Mouse (Mus musculus) cerebellum, adult 11 months (tissue): Measurements from ENCODE around the gene Hnf4a.

ENCODE experiments used
- DNase-seq: peaks from one replicate; pipeline ENCODE4 v3.0.0; 2022

Gene Hnf4a

GRCm38 (mm10) chr2:163554425-163554982, 47.9 kb downstream of the Hnf4a start:
- DNase-seq: no peak

DNA sequence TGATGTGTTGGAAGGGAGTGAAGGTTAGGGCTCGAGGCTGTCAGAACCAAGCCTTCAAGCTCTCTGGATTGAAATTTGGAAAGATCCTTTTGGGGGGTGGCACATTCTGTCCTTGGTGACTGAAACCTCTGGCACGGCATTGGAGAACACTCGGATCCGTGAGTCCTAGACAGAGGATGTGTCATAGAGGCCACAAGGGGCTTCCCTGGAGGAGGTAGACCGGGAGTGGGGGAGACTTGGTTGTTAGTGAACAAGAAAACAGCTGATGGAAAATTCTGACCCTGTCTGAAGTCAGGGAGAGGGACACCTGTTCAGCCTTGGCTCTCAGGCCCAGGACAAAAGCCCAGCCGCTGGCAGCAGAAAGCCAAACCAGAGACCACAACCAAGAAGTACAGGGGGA, 48.4 kb downstream of the Hnf4a start:
- no peak for DNase-seq

GRCm38 (mm10) chr2:163555417-163555816, 48.8 kb downstream of the Hnf4a start:
- DNase-seq: no peak

- DNase-seq: no peak
These were observed 51.9 kb downstream of the Hnf4a start for GRCm38 (mm10) chr2:163558548-163558947.

- no peak for DNase-seq
These were observed 52.6 kb downstream of the Hnf4a start for GRCm38 (mm10) chr2:163559236-163559635.

DNA sequence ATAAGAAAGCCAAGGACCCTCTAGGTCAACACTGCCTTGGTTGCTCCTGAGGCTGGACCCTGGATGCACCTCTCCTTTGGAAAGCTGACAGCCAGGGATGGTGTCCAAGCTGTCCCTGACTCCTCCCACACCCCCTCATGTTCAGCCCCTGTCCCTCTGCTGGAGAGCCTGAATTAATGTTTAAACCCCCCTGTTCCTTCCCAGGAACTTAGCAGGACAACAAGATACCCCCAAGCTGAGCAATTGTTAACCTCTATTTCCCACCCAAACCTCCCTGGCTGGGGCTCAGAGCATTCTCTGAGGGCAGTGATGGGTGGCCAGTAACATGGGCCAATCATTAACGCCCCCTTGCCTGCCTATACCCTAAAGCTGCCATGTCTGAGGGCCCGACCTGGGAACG, 53.6 kb downstream of the Hnf4a start:
- no peak for DNase-seq

- no peak for DNase-seq
These were observed 54.8 kb downstream of the Hnf4a start for GRCm38 (mm10) chr2:163561258-163561948.

- DNase-seq: no peak
These were observed 58.0 kb downstream of the Hnf4a start for GRCm38 (mm10) chr2:163564646-163565045.

DNA sequence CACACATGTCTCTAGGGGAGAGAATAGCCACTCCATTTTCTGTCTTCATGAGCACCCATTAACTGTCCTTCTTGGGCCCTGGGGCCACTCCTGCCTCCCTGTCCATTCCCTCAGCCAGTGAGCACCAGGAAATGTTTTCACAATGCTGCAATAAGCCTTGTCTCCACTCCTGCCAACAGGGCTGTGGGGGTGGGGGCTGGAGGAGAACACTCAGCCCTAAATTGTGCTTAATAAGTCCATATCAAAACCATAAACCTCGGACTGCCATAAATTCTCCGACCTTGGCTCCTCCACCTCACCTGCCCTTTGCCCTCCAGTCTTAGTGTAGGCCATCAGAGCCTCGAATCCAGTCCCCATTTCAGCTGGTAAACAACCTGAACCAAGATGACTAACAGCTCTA, 67.7 kb downstream of the Hnf4a start:
- no peak for DNase-seq

- DNase-seq: no peak
These were observed 68.6 kb downstream of the Hnf4a start for GRCm38 (mm10) chr2:163575248-163575647.

DNA sequence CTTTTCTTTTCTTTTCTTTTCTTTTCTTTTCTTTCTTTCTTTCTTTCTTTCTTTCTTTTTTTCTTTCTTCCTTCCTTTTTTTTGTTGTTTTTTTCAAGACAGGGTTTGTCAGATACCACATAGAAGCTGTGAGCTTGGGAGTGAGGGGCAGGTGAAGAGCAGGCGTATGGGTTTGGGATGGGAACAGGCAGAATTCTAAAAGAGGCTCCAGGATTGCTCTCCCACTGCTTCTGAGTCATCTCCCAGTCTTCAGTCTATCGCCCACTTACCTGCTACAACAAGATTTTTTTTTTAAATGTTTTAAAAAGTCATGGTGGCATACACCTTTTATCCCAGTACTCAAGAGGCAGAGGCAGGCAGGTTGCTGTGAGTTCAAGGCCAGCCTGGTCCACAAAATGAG, 71.4 kb downstream of the Hnf4a start:
- no peak for DNase-seq

GRCm38 (mm10) chr2:163580069-163580945, 73.7 kb downstream of the Hnf4a start:
- DNase-seq: no peak

- DNase-seq: no peak
These were observed 76.8 kb downstream of the Hnf4a start for GRCm38 (mm10) chr2:163583226-163584087.

DNA sequence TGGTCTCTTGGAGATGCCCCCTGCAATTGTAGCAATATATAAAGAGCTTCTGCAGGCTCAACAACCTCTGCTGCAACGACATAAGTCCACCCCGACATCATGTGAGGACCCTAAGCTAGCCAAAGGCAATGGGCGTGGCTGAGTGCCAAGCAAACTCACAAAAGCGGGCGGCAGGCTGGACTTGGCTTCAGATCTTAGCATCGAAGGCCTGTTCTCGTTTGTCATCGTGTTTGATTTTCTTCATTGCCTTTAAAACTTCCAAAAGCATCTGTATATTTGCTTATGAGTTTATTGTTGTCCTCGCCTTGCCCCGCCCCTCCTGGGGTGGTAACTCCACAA, 77.4 kb downstream of the Hnf4a start:
- DNase-seq: no peak

GRCm38 (mm10) chr2:163586384-163587261, 80.0 kb downstream of the Hnf4a start:
- DNase-seq: no peak

GRCm38 (mm10) chr2:163587506-163587905, 80.9 kb downstream of the Hnf4a start:
- no peak for DNase-seq

- DNase-seq: no peak
These were observed 83.6 kb downstream of the Hnf4a start for GRCm38 (mm10) chr2:163590211-163590610.

DNA sequence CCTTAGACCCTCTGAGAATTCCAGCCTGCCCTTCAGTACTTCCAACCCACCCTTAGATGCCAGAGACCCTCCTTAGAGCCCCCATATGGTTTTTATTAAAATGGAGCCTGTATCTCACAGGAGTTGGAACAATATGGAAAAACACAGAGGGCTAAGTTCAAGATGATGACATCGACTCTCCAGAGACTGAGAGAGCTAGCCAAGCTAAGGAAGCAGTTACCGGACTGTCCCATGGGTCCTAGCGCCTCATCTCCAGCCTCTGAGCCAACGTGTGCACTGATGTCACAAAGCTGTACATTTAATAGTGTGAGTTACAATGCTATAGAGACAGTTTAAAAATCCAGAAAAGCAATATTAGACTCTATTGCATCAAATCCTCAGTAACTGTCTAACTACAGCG, 84.4 kb downstream of the Hnf4a start:
- DNase-seq: no peak

DNA sequence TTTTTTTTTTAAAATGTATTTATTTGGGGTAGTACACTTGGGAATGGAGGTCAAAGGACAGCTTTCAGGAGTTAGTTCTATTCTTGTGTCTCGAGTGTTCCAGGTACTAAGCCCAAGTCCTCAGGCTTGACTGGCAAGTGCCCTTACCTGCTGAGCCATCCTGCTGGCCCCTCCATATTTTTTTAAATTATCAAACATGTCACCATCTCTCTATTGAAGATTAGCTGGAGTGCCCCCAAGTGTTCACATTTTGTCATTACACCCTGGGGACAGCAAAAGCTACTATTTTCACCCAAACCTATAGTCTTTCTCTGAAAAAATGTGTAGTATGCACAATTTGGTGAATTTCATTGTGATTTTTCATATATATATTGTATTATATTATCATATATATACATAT, 85.5 kb downstream of the Hnf4a start:
- no peak for DNase-seq

- no peak for DNase-seq
These were observed 87.2 kb downstream of the Hnf4a start for GRCm38 (mm10) chr2:163593636-163594282.

DNA sequence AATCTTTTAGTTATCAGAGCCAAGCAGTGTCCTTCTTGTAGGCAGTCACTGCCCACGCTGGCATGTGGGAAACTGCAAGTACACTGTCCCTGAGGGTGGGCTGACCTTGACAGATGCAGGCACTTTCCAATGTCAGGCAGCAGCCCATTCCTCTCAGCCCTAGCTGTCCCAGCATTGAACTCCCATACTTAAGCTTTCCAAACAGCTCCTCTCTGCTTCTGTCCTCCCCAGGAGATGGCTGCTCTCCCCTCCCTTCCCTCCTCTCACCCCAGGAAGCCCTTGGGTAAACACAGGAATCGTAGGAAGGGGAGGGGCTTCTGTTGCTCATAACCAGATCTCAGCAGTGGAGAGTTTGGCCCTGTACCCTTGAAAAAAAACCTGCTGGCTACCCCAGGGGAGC, 88.5 kb downstream of the Hnf4a start:
- DNase-seq: no peak
